Mouse (Mus musculus) lung, postnatal 0 days (tissue): ENCODE data around the gene Gpr55. TPM values are rescaled to one million over a fixed set of nuclear protein-coding genes. Genes with fewer than 3 reads are reported as not detected.

Experiments
- ATAC-seq: fragments of 200-750 bp; cut with Nextera tagmentation; 2 replicates; pipeline ENCODE4 v1.8.0; 2017; ENCODE audit warnings: moderate library complexity
- DNase-seq: peaks from one replicate; pipeline ENCODE4 v3.0.0-alpha.2; 2016; ENCODE audit warnings: low spot score
- H3K27ac ChIP-seq: fragments of 300-500 bp; sonication (generic); 2 replicates; pipeline ENCODE4 v1.5.1; 2014; ENCODE audit warnings: antibody characterized with exemption, mild to moderate bottlenecking, low read length, mixed read lengths
- H3K27me3 ChIP-seq: fragments of 300-500 bp; sonication (generic); replicated peaks from 2 replicates; pipeline ENCODE4 v1.6.1; 2014; ENCODE audit warnings: low read length, mixed read lengths; ENCODE audit not compliant: insufficient read depth
- H3K36me3 ChIP-seq: fragments of 300-500 bp; sonication (generic); 2 replicates; pipeline ENCODE4 v1.6.1; 2014; ENCODE audit warnings: low read length, mixed read lengths; ENCODE audit not compliant: insufficient read depth
- H3K4me1 ChIP-seq: fragments of 300-500 bp; sonication (generic); 2 replicates; pipeline ENCODE4 v1.6.1; 2014; ENCODE audit warnings: antibody characterized with exemption, low read depth, low read length, mixed read lengths; ENCODE audit not compliant: insufficient read depth
- H3K4me2 ChIP-seq: fragments of 300-500 bp; sonication (generic); replicated peaks from 2 replicates; pipeline ENCODE4 v1.6.1; 2014; ENCODE audit warnings: low read depth, mild to moderate bottlenecking, low read length, moderate library complexity, mixed read lengths
- H3K4me3 ChIP-seq: fragments of 300-500 bp; sonication (generic); 2 replicates; pipeline ENCODE4 v1.5.1; 2014; ENCODE audit warnings: low read depth, low read length
- H3K9ac ChIP-seq: fragments of 300-500 bp; sonication (generic); replicated peaks from 2 replicates; pipeline ENCODE4 v1.6.1; 2014; ENCODE audit warnings: low read depth, mild to moderate bottlenecking
- H3K9me3 ChIP-seq: fragments of 300-500 bp; sonication (generic); 2 replicates; pipeline ENCODE4 v1.6.1; 2016; ENCODE audit warnings: low read length, mixed read lengths
- CTCF ChIP-seq: IDR thresholded peaks from 2 replicates; pipeline ENCODE4 v1.5.1; 2016; ENCODE audit warnings: antibody characterized with exemption, mild to moderate bottlenecking
- EP300 ChIP-seq: IDR thresholded peaks from 2 replicates; pipeline ENCODE4 v1.6.1; 2016; ENCODE audit warnings: antibody characterized with exemption, mild to moderate bottlenecking, control low read depth
- WGBS: fragments of 180-500 bp; shearing (Covaris S2); extraction: QIAGEN DNeasy Blood & Tissue Kit; methylation state at CpG from one replicate; pipeline ENCODE4 v1.1.7; 2014; 5-methylcytosine and 5-hydroxymethylcytosine counted together
- polyA plus RNA-seq: library from polyadenylated mRNA; unstranded; fragments of >200 nt; fragmentation: Nextera tagmentation; extraction: Ambion mirVana; gene quantifications from 2 replicates; pipeline ENCODE4 v1.2.1, GENCODE M21; 2015

Gene Gpr55
- polyA plus RNA-seq, 1 experiment from 2014 or later: 0.14 TPM

DNA sequence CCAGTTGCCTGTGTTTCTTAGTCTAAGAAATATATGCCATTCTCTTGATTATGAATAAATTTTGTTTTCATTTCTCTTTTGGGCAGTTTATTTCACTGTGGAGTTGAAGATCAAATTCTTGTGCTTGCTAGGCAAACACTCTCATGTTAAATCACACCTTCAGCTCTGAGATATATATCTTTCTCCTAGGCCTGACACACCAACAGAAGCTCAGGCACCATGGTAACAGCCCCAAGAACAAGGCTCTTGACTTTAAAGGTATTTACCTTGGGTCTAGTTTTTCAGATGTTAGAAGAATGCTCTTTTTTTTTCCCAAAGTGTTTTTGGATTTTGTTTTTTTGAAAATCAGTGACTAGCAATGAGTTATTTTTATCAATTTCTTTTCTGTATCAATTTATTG, 44.9 kb downstream of the Gpr55 start:
- no peaks in the 10 kb centered on the region for H3K27me3 ChIP-seq
- no peak overlapping the region for H3K4me2 ChIP-seq
- H3K4me1 ChIP-seq: no peaks in the 10 kb centered on the region
- H3K4me3 ChIP-seq: no peak overlapping the region
- H3K27ac ChIP-seq: no peak overlapping the region
- peak; percentile 74 for ATAC-seq
- no peaks in the 10 kb centered on the region for H3K36me3 ChIP-seq
- TF ChIP-seq CTCF: no peak
- 0 out of 2 replicates have a peak, but pooled peaks have one; percentile 44 for TF ChIP-seq EP300
- no peak overlapping the region for H3K9ac ChIP-seq
- no peaks in the 10 kb centered on the region for H3K9me3 ChIP-seq
- DNase-seq: peak; percentile 64

DNA sequence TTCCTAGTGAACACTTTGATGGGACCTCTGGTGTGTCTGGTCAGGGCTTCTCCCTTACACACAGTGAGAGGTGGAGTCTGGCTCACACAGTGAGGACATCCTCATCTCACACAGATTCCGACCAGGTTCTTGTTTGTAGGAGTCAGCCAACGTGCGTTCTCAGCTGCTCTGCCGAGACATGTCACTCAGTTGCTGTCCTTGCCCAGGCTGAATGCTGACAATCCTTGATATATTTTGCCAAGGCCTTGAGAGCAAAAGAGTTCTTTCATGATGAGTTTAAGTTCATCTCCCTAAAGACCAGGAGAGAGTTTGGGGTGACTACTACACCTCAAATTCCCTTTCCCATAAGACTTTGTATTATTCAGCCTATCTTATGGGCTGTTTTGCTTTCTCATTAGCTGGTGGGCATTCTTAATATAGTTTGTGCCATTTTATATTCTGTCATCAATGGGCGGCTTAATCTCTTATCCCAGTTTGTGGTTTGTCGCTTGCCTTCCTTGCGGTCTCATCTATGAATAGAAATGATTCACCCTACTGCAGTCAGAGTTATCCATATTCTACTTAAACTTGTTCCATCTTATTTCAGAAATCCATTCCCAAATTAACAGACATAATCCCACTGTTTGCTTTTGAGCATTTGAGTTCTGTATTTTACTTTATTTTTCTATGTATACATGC, 47.6 kb downstream of the Gpr55 start:
- no peaks in the 10 kb centered on the region for H3K27me3 ChIP-seq
- H3K9ac ChIP-seq: no peak overlapping the region
- H3K4me3 ChIP-seq: no peak overlapping the region
- no peaks in the 10 kb centered on the region for H3K36me3 ChIP-seq
- H3K27ac ChIP-seq: no peak overlapping the region
- TF ChIP-seq EP300 (no peak), CTCF (no peak)
- no peak for DNase-seq
- WGBS: 87% methylated on average over 7 of the region's 7 CpGs
- no peaks in the 10 kb centered on the region for H3K9me3 ChIP-seq
- ATAC-seq: no peak
- H3K4me2 ChIP-seq: no peak overlapping the region
- peaks cover 7% of the 10 kb centered on the region; the same call in 1 of the 2 replicates for H3K4me1 ChIP-seq

DNA sequence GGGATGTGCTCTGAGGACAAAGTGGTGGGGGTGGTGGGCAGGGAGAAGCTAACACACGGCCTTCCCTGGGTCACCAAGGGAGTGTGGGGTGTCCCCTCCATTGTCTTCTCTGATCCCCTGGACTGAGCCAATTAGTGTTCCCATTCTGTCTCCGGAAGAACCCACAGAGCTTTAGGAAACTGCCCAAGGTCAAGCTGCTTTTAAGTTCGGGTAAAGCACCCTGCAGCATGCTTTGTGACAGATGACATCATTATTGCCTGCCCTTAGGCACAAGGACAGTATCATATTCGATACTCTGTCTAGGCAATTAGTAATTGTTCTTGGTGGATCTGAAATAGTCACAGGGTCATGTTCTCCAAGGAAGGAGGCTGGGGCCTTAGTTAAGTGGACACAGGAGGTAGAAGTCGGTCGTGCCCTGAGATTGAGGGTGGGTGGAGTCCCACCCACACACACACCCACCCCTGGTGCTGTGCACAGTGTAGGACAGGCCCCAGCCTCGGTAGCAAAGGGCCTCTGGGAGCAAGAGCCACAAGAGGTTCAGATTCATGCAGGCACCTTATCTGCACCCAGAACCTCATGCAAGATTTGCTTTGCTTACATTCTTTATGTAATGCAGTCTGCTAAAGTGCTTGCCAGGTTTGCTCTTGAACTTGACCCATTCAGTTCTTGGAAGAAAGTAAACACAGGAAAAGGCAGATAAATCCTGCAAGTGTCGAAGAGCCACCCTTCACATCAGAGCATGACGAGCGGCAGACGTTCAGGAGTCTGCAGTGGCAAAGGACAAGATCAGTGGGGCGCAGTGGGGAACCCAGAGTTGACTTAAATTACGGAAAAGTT, 51.8 kb downstream of the Gpr55 start:
- no peak overlapping the region for H3K9ac ChIP-seq
- H3K4me3 ChIP-seq: no peak overlapping the region
- WGBS: 15% methylated on average over 13 of the region's 13 CpGs
- TF ChIP-seq EP300 (peak; percentile 75), CTCF (no peak)
- no peak overlapping the region for H3K4me2 ChIP-seq
- peaks cover 9% of the 10 kb centered on the region; the same call in 1 of the 2 replicates for H3K4me1 ChIP-seq
- H3K9me3 ChIP-seq: no peaks in the 10 kb centered on the region
- 0 out of 2 replicates have a peak overlapping the region, but pooled peaks have one; percentile 15 for H3K27ac ChIP-seq
- H3K36me3 ChIP-seq: peaks cover 30% of the 10 kb centered on the region
- ATAC-seq (peak; percentile 85), DNase-seq (peak; percentile 77)
- no peaks in the 10 kb centered on the region for H3K27me3 ChIP-seq

DNA sequence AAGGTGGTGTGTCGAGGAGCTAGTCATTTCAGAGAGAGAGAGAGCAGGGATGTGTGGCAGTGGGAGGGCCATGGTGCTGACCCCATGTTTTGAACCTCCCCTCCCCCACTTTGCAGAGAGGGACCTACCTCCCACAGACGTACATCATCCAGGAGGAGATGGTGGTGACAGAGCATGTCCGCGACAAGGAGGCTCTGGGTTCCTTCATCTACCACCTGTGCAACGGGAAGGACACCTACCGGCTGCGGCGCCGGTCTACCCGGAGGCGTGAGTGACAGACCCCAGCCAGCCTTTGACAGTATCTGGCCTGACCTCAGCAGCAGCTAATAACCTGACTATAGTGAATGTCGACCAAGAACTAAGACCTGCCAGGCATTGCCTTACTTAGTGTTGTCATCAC, 53.9 kb downstream of the Gpr55 start:
- ATAC-seq (no peak), DNase-seq (no peak)
- WGBS: 70% methylated on average over 12 of the region's 12 CpGs

DNA sequence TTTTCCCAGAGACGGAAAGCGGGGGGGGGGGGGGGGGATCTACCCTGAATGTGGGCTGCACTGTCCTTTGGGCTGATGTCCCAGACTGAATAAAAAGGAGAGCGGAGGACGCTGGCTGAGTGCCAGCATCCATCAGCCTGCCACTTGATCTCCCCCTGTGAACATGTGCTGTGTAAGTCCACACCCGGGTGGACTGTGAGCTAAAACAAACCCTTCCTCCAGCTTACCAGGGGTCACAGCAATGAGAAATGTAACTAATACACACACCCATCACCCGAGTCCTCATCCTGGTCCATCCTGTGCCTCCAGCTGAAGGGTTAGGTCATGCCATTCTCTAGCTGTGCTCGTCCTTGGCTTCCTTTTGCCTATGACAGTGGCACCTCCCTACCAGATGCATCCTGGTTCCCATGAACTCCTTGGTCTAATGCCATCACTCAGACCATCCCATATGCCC, 58.7 kb downstream of the Gpr55 start:
- Histone ChIP-seq H3K27ac (no peak overlapping the region), H3K4me1 (peaks cover 27% of the 10 kb centered on the region)
- peak; percentile 50 for DNase-seq

More for the DNA sequence above, 53.9 kb downstream of the Gpr55 start:
- H3K4me1 ChIP-seq: peaks cover 13% of the 10 kb centered on the region; the same call in 1 of the 2 replicates
- TF ChIP-seq CTCF (no peak), EP300 (no peak)
- peaks cover 38% of the 10 kb centered on the region for H3K36me3 ChIP-seq
- no peak overlapping the region for H3K27ac ChIP-seq
- no peaks in the 10 kb centered on the region for H3K27me3 ChIP-seq
- no peak overlapping the region for H3K4me2 ChIP-seq
- H3K9me3 ChIP-seq: no peaks in the 10 kb centered on the region
- no peak overlapping the region for H3K4me3 ChIP-seq
- H3K9ac ChIP-seq: no peak overlapping the region

DNA sequence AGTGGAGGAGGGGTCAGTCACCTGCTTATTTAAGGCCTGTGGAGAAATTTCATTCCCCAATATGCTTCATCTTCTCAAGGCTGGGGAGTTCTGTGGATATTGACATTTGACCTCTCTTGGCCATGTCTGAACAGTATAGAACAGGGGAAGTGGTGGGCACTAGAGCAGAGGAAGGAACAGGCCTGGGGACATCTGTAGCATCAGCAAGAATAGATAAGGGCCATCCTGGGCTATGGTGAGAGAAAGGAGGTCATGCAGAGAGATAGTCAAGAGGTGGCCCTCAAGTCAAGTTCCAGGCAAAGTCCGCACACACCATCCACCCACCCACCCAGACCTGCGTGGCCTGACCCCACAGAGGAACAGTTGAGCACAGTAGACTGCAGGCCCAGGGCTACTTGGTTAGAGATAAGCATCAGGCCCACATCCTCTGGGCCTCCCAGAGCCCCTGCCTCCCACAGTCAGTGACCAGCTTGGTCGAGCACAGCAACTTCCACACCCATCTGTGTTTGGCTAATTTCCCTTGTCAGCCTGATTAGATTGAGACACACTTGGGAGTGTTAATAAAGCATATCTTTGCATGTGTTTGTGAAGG, 59.2 kb downstream of the Gpr55 start:
- DNase-seq (no peak), ATAC-seq (peak; percentile 18)
- Histone ChIP-seq H3K27ac (no peak overlapping the region), H3K27me3 (no peaks in the 10 kb centered on the region), H3K9me3 (no peaks in the 10 kb centered on the region), H3K4me2 (no peak overlapping the region), H3K4me1 (peaks cover 33% of the 10 kb centered on the region), H3K4me3 (no peak overlapping the region), H3K36me3 (peaks cover 33% of the 10 kb centered on the region), H3K9ac (no peak overlapping the region)
- TF ChIP-seq CTCF (no peak), EP300 (no peak)
- 39% methylated on average over 3 of the region's 3 CpGs for WGBS

More for the DNA sequence above, 58.7 kb downstream of the Gpr55 start:
- peaks cover 38% of the 10 kb centered on the region for H3K36me3 ChIP-seq
- H3K4me3 ChIP-seq: no peak overlapping the region
- no peak overlapping the region for H3K4me2 ChIP-seq
- no peaks in the 10 kb centered on the region for H3K27me3 ChIP-seq
- no peaks in the 10 kb centered on the region for H3K9me3 ChIP-seq
- WGBS: 10% methylated on average over 7 of the region's 7 CpGs
- TF ChIP-seq EP300 (no peak), CTCF (no peak)
- no peak overlapping the region for H3K9ac ChIP-seq
- ATAC-seq: peak; percentile 70
